Mouse (Mus musculus): ENCODE results near the gene B4galnt4. TPM values are rescaled to one million over a fixed set of nuclear protein-coding genes. Genes with fewer than 3 reads are reported as not detected.

Gene B4galnt4
- 13.8 TPM for polyA plus RNA-seq (2017; shearing (Covaris generic))

GRCm38 (mm10) chr7:141060426-141061242 is at the start of gene B4galnt4:
Gene B4galnt4, plus strand, starts transcription at chr7:141061104.

GRCm38 (mm10) chr7:141017824-141018223 is 43.1 kb upstream of the B4galnt4 start, which contains the start of gene Ifitm6:
Gene Ifitm6, minus strand, starts transcription at chr7:141017924.

GRCm38 (mm10) chr7:141028831-141029230 is 32.1 kb upstream of the B4galnt4 start, which contains the start of gene Gm17387:
Gene Gm17387, plus strand, starts transcription at chr7:141029131.

GRCm38 (mm10) chr7:141077841-141078240 is 16.9 kb downstream of the B4galnt4 start, which contains the start of gene Pkp3:
Gene Pkp3, plus strand, starts transcription at chr7:141078218.

GRCm38 (mm10) chr7:141099911-141100691 is 39.2 kb downstream of the B4galnt4 start, which contains the start of gene Sigirr:
Gene Sigirr, minus strand, starts transcription at chr7:141100572.

GRCm38 (mm10) chr7:141117636-141118035 is 56.7 kb downstream of the B4galnt4 start, which contains the start of gene Ano9:
Gene Ano9, minus strand, starts transcription at chr7:141117806.

Other genes with a start within 250 kb of the B4galnt4 start
- gene Zfp941, start 238.9 kb upstream of the B4galnt4 start, polyA plus RNA-seq (2017; shearing (Covaris generic)), result 0.23 TPM
- not detected for gene Urah, start 226.1 kb upstream of the B4galnt4 start, polyA plus RNA-seq (2017; shearing (Covaris generic))
- gene Scgb1c1, start 215.6 kb upstream of the B4galnt4 start, polyA plus RNA-seq (2017; shearing (Covaris generic)), result not detected
- not detected for gene Odf3, start 213.3 kb upstream of the B4galnt4 start, polyA plus RNA-seq (2017; shearing (Covaris generic))
- not detected for gene Gm45785, start 204.8 kb upstream of the B4galnt4 start, polyA plus RNA-seq (2017; shearing (Covaris generic))
- 138 TPM for gene Ric8a, start 204.1 kb upstream of the B4galnt4 start, polyA plus RNA-seq (2017; shearing (Covaris generic))
- 52.1 TPM for gene Bet1l, start 203.5 kb upstream of the B4galnt4 start, polyA plus RNA-seq (2017; shearing (Covaris generic))
- gene Psmd13, start 179.1 kb upstream of the B4galnt4 start, polyA plus RNA-seq (2017; shearing (Covaris generic)), result 226 TPM
- gene Sirt3, start 178.8 kb upstream of the B4galnt4 start, polyA plus RNA-seq (2017; shearing (Covaris generic)), result 10.2 TPM
- not detected for gene Cox8b, start 160.7 kb upstream of the B4galnt4 start, polyA plus RNA-seq (2017; shearing (Covaris generic))
- gene Nlrp6, start 140.2 kb upstream of the B4galnt4 start, polyA plus RNA-seq (2017; shearing (Covaris generic)), result not detected
- 39.5 TPM for gene Pgghg, start 119.7 kb upstream of the B4galnt4 start, polyA plus RNA-seq (2017; shearing (Covaris generic))
- 0.73 TPM for gene Ifitm5, start 110.8 kb upstream of the B4galnt4 start, polyA plus RNA-seq (2017; shearing (Covaris generic))
- not detected for gene Gm45717, start 105.2 kb upstream of the B4galnt4 start, polyA plus RNA-seq (2017; shearing (Covaris generic))
- 27.5 TPM for gene Ifitm2, start 105.1 kb upstream of the B4galnt4 start, polyA plus RNA-seq (2017; shearing (Covaris generic))
- not detected for gene Ifitm1, start 93.9 kb upstream of the B4galnt4 start, polyA plus RNA-seq (2017; shearing (Covaris generic))
- 16.4 TPM for gene Ifitm3, start 50.3 kb upstream of the B4galnt4 start, polyA plus RNA-seq (2017; shearing (Covaris generic))
- not detected for gene Ifitm6, start 43.2 kb upstream of the B4galnt4 start, polyA plus RNA-seq (2017; shearing (Covaris generic))
- gene Gm17387, start 32.0 kb upstream of the B4galnt4 start, polyA plus RNA-seq (2017; shearing (Covaris generic)), result not detected
- gene Pkp3, start 17.1 kb downstream of the B4galnt4 start, polyA plus RNA-seq (2017; shearing (Covaris generic)), result 330 TPM
- gene Sigirr, start 39.5 kb downstream of the B4galnt4 start, polyA plus RNA-seq (2017; shearing (Covaris generic)), result 240 TPM
- 0.54 TPM for gene Ano9, start 56.7 kb downstream of the B4galnt4 start, polyA plus RNA-seq (2017; shearing (Covaris generic))
- 17.4 TPM for gene Ptdss2, start 61.3 kb downstream of the B4galnt4 start, polyA plus RNA-seq (2017; shearing (Covaris generic))
- gene Rnh1, start 111.8 kb downstream of the B4galnt4 start, polyA plus RNA-seq (2017; shearing (Covaris generic)), result 160 TPM
- 4.6 TPM for gene Hras, start 132.9 kb downstream of the B4galnt4 start, polyA plus RNA-seq (2017; shearing (Covaris generic))
- 3.6 TPM for gene Lrrc56, start 133.1 kb downstream of the B4galnt4 start, polyA plus RNA-seq (2017; shearing (Covaris generic))
- 14.3 TPM for gene Lmntd2, start 153.0 kb downstream of the B4galnt4 start, polyA plus RNA-seq (2017; shearing (Covaris generic))
- 22.1 TPM for gene Rassf7, start 154.8 kb downstream of the B4galnt4 start, polyA plus RNA-seq (2017; shearing (Covaris generic))
- gene Phrf1, start 167.7 kb downstream of the B4galnt4 start, polyA plus RNA-seq (2017; shearing (Covaris generic)), result 130 TPM
- 110 TPM for gene Irf7, start 205.4 kb downstream of the B4galnt4 start, polyA plus RNA-seq (2017; shearing (Covaris generic))
- not detected for gene Cdhr5, start 215.7 kb downstream of the B4galnt4 start, polyA plus RNA-seq (2017; shearing (Covaris generic))
- not detected for gene Sct, start 218.0 kb downstream of the B4galnt4 start, polyA plus RNA-seq (2017; shearing (Covaris generic))
- not detected for gene Drd4, start 230.9 kb downstream of the B4galnt4 start, polyA plus RNA-seq (2017; shearing (Covaris generic))

Measured in activated CD4-positive, CD25-positive, alpha-beta regulatory T cell, adult 9 weeks (primary cell).